Mouse (Mus musculus): ENCODE data around the gene Dhodh.

Gene Dhodh

DNA sequence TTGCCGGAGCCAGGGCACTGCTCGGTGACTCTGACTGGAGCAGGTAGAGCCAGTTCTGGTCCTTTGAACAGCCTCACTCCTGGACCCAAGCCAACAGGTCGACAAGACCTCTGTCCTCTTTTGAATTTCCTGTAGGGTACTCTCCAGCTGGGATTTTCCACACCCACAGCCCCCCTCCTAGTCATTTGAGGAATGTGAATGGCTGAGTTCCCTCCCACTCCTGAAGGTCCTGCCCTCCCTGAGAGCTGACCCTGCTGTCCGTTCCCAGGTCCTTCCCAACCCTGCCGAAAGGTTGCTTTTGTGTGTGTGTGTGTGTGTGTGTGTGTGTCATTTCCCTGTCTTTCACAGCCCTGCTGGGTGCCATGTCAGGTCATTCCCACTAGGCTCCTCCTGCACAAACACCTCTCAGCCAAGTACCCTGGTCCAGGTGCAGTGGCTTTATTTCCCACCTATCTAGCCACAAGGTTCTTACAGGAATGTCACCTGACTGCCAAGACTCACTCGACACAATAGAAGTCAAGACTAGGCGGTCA is 21.4 kb downstream of the Dhodh start:
- in situ Hi-C loops (cut with MboI, MseI): no loop called here

DNA sequence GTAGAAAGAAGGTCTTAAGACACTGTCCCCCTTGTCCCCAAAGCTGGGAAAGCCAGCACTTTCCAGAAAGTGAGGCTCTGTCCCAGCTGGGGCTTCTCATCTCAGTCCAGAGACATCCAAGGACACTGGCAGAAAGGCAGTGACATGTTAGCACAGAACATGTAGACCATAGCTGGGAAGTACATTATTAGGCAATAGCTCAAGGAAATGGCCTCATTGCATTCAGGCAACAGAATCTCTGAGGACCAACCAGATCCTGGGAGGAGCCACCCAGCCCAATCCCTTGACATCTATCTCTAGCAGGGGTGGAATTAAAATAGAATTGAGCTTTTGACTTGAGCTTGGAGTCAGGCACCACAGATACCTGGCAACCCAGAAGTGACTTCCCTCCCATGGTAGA is 22.8 kb downstream of the Dhodh start:
- in situ Hi-C loops (cut with MboI, MseI): no loop called here

DNA sequence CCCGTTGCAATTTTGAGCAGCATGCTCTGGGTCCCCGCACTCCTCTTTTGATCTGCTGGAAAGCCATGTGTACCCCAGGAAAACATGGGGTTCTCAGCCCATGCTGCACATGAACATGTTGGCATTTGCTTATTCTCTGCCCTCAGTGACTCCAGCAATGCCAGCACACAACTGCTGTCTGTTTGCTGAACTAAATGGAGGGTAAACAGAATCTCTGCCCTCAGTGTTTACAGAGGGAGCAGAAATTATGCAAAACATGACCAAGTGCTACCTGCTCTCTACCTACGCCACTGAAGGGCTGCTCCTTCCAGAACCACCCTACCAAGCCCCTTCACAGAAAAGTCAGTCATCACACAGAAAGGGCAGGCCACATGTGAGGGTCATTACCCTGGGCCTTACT is 23.6 kb downstream of the Dhodh start:
- in situ Hi-C loops (cut with MboI, MseI): no loop called here

DNA sequence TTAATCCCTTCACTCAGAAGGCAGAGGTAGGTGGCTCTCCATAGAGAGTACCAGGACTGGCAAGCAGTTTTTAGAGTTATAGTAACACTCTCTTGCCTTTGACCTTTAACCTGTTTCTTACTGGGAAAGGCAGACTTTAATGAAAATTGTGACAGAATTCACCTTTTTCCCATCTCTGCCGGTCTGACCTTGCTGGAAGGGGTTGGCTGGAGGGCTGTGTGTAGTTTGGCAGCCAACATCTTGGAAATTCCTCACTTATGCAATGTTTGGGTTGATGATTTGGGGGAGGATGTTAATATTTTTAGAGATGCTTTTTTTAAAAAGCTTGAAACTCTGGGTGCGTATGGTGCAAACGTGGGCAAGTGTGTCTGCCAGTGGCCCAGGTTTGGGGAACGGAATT is 24.2 kb downstream of the Dhodh start:
- in situ Hi-C loops (cut with MboI, MseI): no loop called here

DNA sequence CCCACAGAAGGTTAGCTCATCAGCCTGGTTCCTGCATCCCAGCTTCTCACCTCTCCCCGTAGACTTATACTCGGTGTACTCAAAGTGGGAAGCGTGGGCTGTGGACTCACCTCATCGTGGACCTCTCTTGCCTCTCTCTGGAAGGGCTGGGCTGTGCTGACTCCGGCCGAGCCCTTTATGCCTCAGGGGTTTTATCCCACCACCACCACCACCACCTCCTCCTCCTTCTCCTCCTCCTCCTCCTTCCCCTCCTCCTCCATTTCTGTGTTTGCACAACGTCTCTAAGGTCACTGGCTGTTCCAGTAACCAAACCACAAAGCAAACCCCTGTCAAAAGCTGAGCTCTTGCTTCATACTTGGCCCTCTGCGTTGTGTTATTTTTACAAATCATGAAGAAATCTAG is 29.6 kb downstream of the Dhodh start, which contains the start of gene Hp:
Hp (minus strand) TSS at position 273 of the 402 bp plus-strand sequence.
- in situ Hi-C loops (cut with MboI, MseI): no loop called here

DNA sequence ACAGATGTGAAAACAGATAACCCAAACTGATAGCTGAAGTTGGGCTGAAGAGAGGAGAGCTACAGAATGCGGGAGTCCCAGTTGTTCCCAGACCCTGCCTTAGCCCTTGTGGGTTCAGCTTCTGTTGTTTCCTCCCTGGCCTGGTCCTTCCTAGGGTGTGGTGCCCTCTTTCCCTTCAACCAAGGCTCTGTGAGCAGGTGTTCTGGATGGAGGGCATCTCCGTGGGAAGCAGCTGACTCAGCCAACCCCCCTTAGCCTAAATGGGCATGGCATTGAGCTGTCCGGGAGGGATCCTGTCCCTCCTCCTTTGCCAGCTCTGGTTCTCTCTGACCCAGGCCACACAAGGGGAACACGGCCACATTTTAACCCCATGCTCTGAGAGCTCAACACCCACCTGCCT is 32.2 kb downstream of the Dhodh start:
- in situ Hi-C loops (cut with MboI, MseI): no loop called here

DNA sequence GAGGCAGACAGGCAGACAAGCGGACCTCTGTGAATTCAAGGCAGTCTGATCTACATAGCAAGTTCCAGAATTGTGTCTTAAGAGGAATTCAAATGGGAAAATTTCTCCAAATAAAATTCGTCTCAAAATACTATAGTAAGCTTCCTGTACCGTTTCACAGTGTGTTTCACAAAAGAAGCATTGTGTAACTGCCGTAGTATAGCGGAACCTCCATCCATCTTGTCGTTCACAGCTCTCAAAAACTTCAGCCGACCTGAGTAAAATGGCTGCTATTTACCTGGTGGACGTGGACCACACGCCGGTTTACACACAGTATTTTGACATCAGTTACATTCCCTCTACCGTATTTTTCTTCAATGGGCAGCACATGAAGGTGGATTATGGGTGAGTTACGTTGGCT is 37.3 kb downstream of the Dhodh start:
- in situ Hi-C loops (cut with MboI, MseI): loop anchor here (25.0 kb wide), 1 partner anchor 1041 kb away; the partner anchor contains the start of gene Vac14

DNA sequence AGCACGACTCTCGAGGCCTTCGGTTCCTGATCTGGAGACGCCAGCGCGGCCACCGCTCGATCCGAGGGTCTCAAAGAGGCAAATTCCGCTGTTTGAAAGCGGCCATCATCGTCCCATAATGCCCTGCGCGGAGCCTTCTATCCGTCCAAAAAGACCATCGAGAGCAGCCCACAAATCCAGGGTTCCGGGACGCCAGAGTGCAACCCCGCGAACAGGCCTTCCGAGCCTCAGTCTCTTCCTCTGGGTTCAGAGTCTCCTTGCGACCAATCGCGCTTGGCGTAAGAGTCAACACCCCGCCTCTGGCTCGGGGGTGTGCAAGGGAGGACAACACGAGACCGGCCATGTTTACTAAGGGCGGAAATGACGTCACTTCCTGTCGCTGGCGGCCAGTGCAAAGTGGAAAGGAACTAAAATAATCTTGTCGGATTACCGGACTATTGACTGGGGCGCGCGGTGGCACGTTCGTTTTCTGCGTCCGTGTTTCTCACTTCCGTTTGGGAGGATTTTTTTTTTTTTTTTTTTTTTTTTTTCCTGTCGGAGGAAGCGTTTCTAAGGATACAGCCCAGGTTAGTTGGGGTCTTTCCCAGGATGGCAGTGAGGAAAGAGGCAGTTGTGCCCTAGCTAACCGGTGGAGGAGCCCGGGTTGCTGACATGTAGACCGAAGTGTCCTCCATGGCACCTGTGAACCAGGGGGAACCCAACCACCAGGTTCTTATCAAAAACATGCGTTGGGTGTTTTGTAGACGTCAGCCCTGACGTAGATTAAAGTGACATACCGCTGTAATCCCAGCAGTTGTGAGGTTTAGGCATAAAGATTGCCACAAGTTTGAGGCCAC is 42.8 kb downstream of the Dhodh start, which contains the start of the genes Dhx38 and Txnl4b:
Dhx38 (minus strand) TSS at position 364 of the 836 bp plus-strand sequence.
Txnl4b (plus strand) TSS at position 395 of the 836 bp plus-strand sequence.
- in situ Hi-C loops (cut with MboI, MseI): loop anchor here (25.0 kb wide), 1 partner anchor 1047 kb away; the partner anchor contains the start of gene Vac14

DNA sequence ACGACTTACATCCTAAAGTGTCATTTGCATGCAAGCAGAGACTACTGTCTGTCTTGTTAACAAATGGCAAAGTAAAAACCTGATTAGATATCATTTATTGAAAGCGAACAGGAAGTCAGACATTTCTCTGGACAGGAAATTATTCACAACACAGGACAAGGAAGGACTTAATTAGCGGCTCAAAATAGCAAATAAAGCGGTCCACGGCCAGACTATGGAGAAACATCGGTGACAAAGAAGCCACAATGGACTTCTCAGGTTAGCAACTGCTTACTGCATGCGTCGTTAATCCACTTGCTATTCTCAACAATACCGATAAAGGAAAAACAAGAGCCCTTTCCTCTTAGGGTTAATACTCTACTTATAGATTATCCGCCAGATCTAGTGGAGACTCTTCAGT is 43.7 kb downstream of the Dhodh start:
- in situ Hi-C loops (cut with MboI, MseI): loop anchor here (25.0 kb wide), 1 partner anchor 1048 kb away; the partner anchor contains the start of gene Vac14

DNA sequence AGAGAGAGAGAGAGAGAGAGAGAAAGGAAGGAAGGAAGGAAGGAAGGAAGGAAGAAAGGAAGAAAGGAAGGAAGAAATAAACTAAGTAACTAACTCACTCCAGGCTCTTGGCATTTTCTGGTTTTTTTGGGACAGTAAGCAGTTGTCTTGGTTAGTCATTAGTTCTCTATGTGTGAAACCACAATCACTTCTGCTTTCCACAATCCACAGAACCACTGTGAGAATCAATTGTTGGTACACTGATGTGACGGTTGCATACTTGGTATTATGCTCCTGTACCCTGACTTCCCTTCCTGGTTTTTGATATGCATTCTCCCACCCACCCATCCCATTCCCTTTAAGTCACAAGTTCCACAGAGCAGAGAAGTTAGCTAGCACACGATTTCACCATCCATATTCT is 44.6 kb downstream of the Dhodh start:
- in situ Hi-C loops (cut with MboI, MseI): loop anchor here (25.0 kb wide), 1 partner anchor 1048 kb away; the partner anchor contains the start of gene Vac14

DNA sequence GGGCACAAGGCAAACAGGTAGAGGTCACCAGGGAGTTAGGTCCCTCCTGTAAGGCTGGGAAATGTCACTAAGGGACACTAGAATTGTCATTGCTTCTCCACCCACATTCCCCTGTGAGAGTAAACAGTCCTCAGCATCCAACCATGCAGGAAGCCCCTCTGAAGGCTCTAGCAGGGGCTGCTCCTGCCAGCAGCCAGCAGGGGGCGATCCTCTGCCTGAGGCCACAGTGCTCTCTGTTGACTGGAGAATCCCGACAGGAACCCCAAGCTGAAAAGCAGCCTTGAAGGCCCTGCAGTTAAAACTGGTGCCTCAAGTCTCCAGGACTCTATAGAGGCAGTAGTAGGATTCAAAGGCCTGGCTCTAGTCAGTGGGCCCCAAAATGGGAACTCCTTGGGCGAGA is 56.8 kb downstream of the Dhodh start:
- in situ Hi-C loops (cut with MboI, MseI): loop anchor here (25.0 kb wide), 1 partner anchor 1061 kb away; the partner anchor contains the start of gene Vac14

DNA sequence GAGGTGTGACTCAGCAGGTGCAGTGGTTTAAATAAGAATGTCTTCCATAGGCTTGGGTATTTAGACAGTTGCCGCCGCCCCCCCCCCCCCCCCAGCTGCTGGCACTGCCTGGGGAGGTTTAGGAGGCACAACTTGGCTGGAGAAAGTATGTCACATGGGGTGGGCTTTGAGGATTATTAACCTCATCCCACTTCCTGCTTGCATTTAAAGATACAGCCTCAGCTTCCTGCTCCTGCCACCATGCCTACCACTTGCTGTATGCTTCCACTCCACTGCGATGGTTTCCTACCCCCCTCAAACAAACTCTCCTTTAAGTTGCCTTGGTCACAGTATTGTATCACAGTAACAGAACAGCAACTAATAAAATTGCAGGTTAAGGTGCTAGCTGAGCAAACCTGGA is 64.4 kb downstream of the Dhodh start:
- in situ Hi-C loops (cut with MboI, MseI): no loop called here

DNA sequence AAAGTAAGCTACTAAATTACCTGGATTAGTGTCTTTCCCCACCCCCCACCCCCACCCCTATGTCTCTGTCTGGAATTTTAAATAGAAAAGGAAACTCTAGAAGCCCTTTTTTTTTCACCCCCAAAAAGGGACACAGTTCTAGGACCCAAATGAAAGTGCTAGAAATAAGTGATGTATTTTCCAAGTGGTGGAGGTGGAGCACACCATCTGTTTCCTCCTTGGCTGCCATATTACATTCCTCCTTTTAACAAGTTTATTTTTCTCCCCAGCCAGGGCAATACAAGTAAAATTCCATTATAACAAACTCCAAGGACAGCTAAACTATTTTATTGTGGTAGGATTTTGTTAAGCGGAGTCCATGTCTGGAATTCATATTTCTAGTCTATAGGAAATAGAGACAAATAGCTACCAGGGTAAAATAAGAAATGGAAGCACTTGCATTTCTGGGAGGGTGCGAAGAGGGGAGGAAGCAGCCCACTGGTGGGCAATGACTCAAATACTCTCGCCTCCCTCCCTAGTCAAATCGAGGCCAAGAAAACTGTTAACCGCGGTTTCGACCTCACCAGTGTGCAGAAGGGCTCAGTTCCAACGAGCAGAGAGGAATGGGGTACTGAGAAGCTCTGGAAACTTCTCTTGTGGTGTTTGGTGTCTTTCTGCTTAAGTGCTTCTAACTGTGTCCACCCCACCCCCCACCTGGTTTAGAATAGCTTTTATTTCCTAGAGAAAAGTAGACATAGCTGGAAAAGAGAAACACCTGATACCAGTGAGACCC is 65.5 kb downstream of the Dhodh start:
- in situ Hi-C loops (cut with MboI, MseI): no loop called here

DNA sequence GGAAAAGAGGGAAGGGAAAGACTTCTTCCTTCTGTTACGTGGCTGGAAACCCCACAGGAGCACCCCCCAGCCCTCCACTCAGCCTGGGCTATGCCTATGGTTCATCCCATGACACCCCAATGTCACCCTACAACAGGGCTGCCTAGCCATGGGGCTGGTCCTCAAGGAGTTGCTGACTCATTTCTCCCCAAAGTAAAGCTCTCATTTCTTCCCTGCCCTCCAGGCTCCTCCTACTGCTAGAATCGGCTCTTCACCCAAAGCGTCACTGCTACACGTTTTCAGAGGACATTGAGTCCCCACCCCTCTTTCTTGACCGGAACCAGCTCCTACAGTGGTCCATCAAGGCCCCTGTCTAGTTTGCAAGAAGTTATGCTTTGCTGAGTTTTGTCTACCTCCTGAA is 66.3 kb downstream of the Dhodh start:
- in situ Hi-C loops (cut with MboI, MseI): no loop called here

Measured in regulatory T cell (primary cell).